Mouse (Mus musculus) frontal cortex, adult 2 months (tissue): ENCODE results near the gene Mgl2. TPM values are rescaled to one million over a fixed set of nuclear protein-coding genes. Genes with fewer than 3 reads are reported as not detected.
"Not testable (repeated sequence)": the region's sequence is repeated elsewhere in the genome, so short reads cannot be mapped to it uniquely, and the experiment has no call there.

ENCODE experiments used
- DNase-seq, 2 experiments: peaks; one replicate each; pipeline ENCODE4 v3.0.0; 2022; ENCODE audit warnings: low spot score in 1 of 2; ENCODE audit errors: extremely low spot score in 1 of 2
- polyA plus RNA-seq: library from polyadenylated mRNA; depleted of rRNA; stranded (reverse); fragments of >200 nt; gene quantifications from 2 replicates; pipeline ENCODE4 v1.2.3, GENCODE M21; 2012; rRNA removed

Gene Mgl2
- polyA plus RNA-seq: 0.42 and 0.92 TPM in 2 replicates

- no peak for DNase-seq
Measured at GRCm38 (mm10) chr11:70129926-70130379, at the start of gene Mgl2. Gene Mgl2, plus strand, starts transcription at chr11:70130329.

- DNase-seq: no peak
Measured at GRCm38 (mm10) chr11:70080803-70081590, 49.1 kb upstream of the Mgl2 start.

GRCm38 (mm10) chr11:70084563-70084962, 45.6 kb upstream of the Mgl2 start:
- no peak for DNase-seq

GRCm38 (mm10) chr11:70091986-70092783, 37.9 kb upstream of the Mgl2 start, which contains the start of gene Asgr2:
Gene Asgr2, plus strand, starts transcription at chr11:70092644.
- no peak for DNase-seq

- DNase-seq: no peak
Measured at GRCm38 (mm10) chr11:70097396-70097795, 32.7 kb upstream of the Mgl2 start.

GRCm38 (mm10) chr11:70099102-70099501, 31.0 kb upstream of the Mgl2 start:
- DNase-seq: no peak

GRCm38 (mm10) chr11:70099809-70100208, 30.3 kb upstream of the Mgl2 start:
- DNase-seq: no peak

GRCm38 (mm10) chr11:70103701-70104315, 26.3 kb upstream of the Mgl2 start:
- no peak for DNase-seq

- DNase-seq: no peak
Measured at GRCm38 (mm10) chr11:70107085-70107484, 23.0 kb upstream of the Mgl2 start.

- DNase-seq: peak in 1 of 2 experiments; percentile 32
Measured at GRCm38 (mm10) chr11:70110146-70110545, 20.0 kb upstream of the Mgl2 start.

- no peak for DNase-seq
Measured at GRCm38 (mm10) chr11:70114562-70114961, 15.6 kb upstream of the Mgl2 start.

- DNase-seq: no peak
Measured at GRCm38 (mm10) chr11:70115901-70116300, 14.2 kb upstream of the Mgl2 start.

GRCm38 (mm10) chr11:70135001-70135400, 4.9 kb downstream of the Mgl2 start:
- not testable (repeated sequence) for DNase-seq

- not testable (repeated sequence) for DNase-seq
Measured at GRCm38 (mm10) chr11:70135925-70136324, 5.8 kb downstream of the Mgl2 start.

GRCm38 (mm10) chr11:70139171-70139570, 9.0 kb downstream of the Mgl2 start:
- DNase-seq: no peak

GRCm38 (mm10) chr11:70151072-70151471, 20.9 kb downstream of the Mgl2 start:
- no peak for DNase-seq

- not testable (repeated sequence) for DNase-seq
Measured at GRCm38 (mm10) chr11:70155897-70156296, 25.8 kb downstream of the Mgl2 start, which contains the start of gene Clec10a. Gene Clec10a, plus strand, starts transcription at chr11:70156197.

GRCm38 (mm10) chr11:70162336-70162735, 32.2 kb downstream of the Mgl2 start:
- DNase-seq: no peak

GRCm38 (mm10) chr11:70165972-70166921, 36.1 kb downstream of the Mgl2 start:
- no peak for DNase-seq

- no peak for DNase-seq
Measured at GRCm38 (mm10) chr11:70168136-70168535, 38.0 kb downstream of the Mgl2 start.
